Mouse (Mus musculus): ENCODE results near the gene Cog1.

The Cog1 gene

GRCm38 (mm10) chr11:113667704-113668103, 18.7 kb downstream of the Cog1 start:
- DNase-seq (ENCODE audit: low spot score): no peak

- DNase-seq (ENCODE audit: low spot score): no peak
Observed at GRCm38 (mm10) chr11:113668857-113669256, 19.9 kb downstream of the Cog1 start.

GRCm38 (mm10) chr11:113669711-113670110, 20.7 kb downstream of the Cog1 start:
- no peak for DNase-seq (ENCODE audit: low spot score)

GRCm38 (mm10) chr11:113673614-113674013, 24.6 kb downstream of the Cog1 start:
- no peak for DNase-seq (ENCODE audit: low spot score)

- no peak for DNase-seq (ENCODE audit: low spot score)
Observed at GRCm38 (mm10) chr11:113674595-113674994, 25.6 kb downstream of the Cog1 start.

- DNase-seq (ENCODE audit: low spot score): no peak
Observed at GRCm38 (mm10) chr11:113676847-113677246, 27.9 kb downstream of the Cog1 start.

GRCm38 (mm10) chr11:113677378-113677777, 28.4 kb downstream of the Cog1 start:
- no peak for DNase-seq (ENCODE audit: low spot score)

- DNase-seq (ENCODE audit: low spot score): no peak
Observed at GRCm38 (mm10) chr11:113678373-113678772, 29.4 kb downstream of the Cog1 start.

- no peak for DNase-seq (ENCODE audit: low spot score)
Observed at GRCm38 (mm10) chr11:113680954-113681353, 32.0 kb downstream of the Cog1 start.

- no peak for DNase-seq (ENCODE audit: low spot score)
Observed at GRCm38 (mm10) chr11:113681979-113682378, 33.0 kb downstream of the Cog1 start.

- peak; percentile 19 for DNase-seq (ENCODE audit: low spot score)
Observed at GRCm38 (mm10) chr11:113682897-113683626, 34.1 kb downstream of the Cog1 start.

GRCm38 (mm10) chr11:113683627-113683956, 34.6 kb downstream of the Cog1 start:
- DNase-seq (ENCODE audit: low spot score): no peak

GRCm38 (mm10) chr11:113683957-113684706, 35.2 kb downstream of the Cog1 start, which contains the start of the genes Fam104a and D11Wsu47e:
Fam104a (minus strand) TSS chr11:113684155.
D11Wsu47e (plus strand) TSS chr11:113684412.
- peak; percentile 94 for DNase-seq (ENCODE audit: low spot score)

GRCm38 (mm10) chr11:113684707-113685426, 35.9 kb downstream of the Cog1 start:
- no peak for DNase-seq (ENCODE audit: low spot score)

GRCm38 (mm10) chr11:113687031-113687430, 38.1 kb downstream of the Cog1 start:
- no peak for DNase-seq (ENCODE audit: low spot score)

- DNase-seq (ENCODE audit: low spot score): no peak
Observed at GRCm38 (mm10) chr11:113690506-113690905, 41.5 kb downstream of the Cog1 start.

GRCm38 (mm10) chr11:113691318-113691717, 42.3 kb downstream of the Cog1 start:
- DNase-seq (ENCODE audit: low spot score): no peak

- DNase-seq (ENCODE audit: low spot score): no peak
Observed at GRCm38 (mm10) chr11:113691851-113692250, 42.9 kb downstream of the Cog1 start.

GRCm38 (mm10) chr11:113697571-113697970, 48.6 kb downstream of the Cog1 start:
- DNase-seq (ENCODE audit: low spot score): no peak

- DNase-seq (ENCODE audit: low spot score): no peak
Observed at GRCm38 (mm10) chr11:113698013-113698545, 49.1 kb downstream of the Cog1 start.

- DNase-seq (ENCODE audit: low spot score): no peak
Observed at GRCm38 (mm10) chr11:113699643-113700042, 50.7 kb downstream of the Cog1 start.

GRCm38 (mm10) chr11:113703758-113704157, 54.8 kb downstream of the Cog1 start:
- no peak for DNase-seq (ENCODE audit: low spot score)

All from ovary, postnatal 10 days (tissue).